Mouse (Mus musculus) CH12.LX (cell line): ENCODE results near the gene Pelo. TPM values are rescaled to one million over a fixed set of nuclear protein-coding genes. Genes with fewer than 3 reads are reported as not detected.
A peak's percentile ranks its signal among the peaks of the same experiment; 100 is the strongest.

Source experiments
- DNase-seq: peaks from one replicate; pipeline ENCODE4 v3.0.0-alpha.2; 2013; ENCODE audit errors: extremely low read depth
- H3K27ac ChIP-seq: 2 replicates; pipeline ENCODE4 v1.5.1; 2012; ENCODE audit warnings: low read depth, mild to moderate bottlenecking, control low read depth, moderate library complexity; ENCODE audit not compliant: insufficient read depth
- H3K27me3 ChIP-seq: replicated peaks from 2 replicates; pipeline ENCODE3; 2012; ENCODE audit warnings: inconsistent platforms
- H3K36me3 ChIP-seq, 2 experiments: replicated peaks in 1 of 2; 2 replicates each; pipeline versions ENCODE3 to v1.6.1; 2012; ENCODE audit warnings: inconsistent platforms in 1 of 2, low read length in 1 of 2, mild to moderate bottlenecking in 1 of 2, mixed read lengths in 1 of 2, moderate library complexity in 1 of 2; ENCODE audit not compliant: control insufficient read depth in 1 of 2, insufficient read depth in 1 of 2
- H3K4me1 ChIP-seq, 2 experiments: 2 replicates each; pipeline ENCODE4 v1.6.1; 2012; ENCODE audit warnings: inconsistent platforms in 1 of 2, moderate library complexity in 1 of 2; ENCODE audit not compliant: insufficient read depth in 2 of 2, control insufficient read depth in 1 of 2
- H3K4me2 ChIP-seq: 2 replicates; pipeline ENCODE4 v1.6.1; 2012; ENCODE audit warnings: low read depth, mild to moderate bottlenecking, control low read depth; ENCODE audit not compliant: poor library complexity, insufficient read depth, severe bottlenecking
- H3K4me3 ChIP-seq, 3 experiments: fragments of 150-350 bp in 1 of 3; sonication (generic) in 1 of 3; replicated peaks in 1 of 3; 2 replicates each; pipeline versions ENCODE3 to v1.5.1; 2011 to 2012; ENCODE audit warnings: low read depth in 2 of 3, low read length in 2 of 3, mild to moderate bottlenecking in 2 of 3, moderate library complexity in 2 of 3, control low read depth in 1 of 3, improper control_type of control experiment in 1 of 3, inconsistent platforms in 1 of 3, mixed read lengths in 1 of 3; ENCODE audit not compliant: poor library complexity in 1 of 3
- H3K79me2 ChIP-seq: replicated peaks from 2 replicates; pipeline ENCODE4 v1.6.1; 2012; ENCODE audit warnings: mild to moderate bottlenecking, moderate library complexity; ENCODE audit not compliant: control insufficient read depth, poor library complexity, insufficient read depth, severe bottlenecking; ENCODE audit errors: extremely low read depth
- H3K9ac ChIP-seq: 2 replicates; pipeline ENCODE4 v1.6.1; 2012; ENCODE audit warnings: low read depth, mild to moderate bottlenecking, control low read depth, moderate library complexity; ENCODE audit not compliant: insufficient read depth
- H3K9me3 ChIP-seq: replicated peaks from 2 replicates; pipeline ENCODE3; 2012; ENCODE audit warnings: low read length, inconsistent platforms, mixed read lengths
- E2F4 ChIP-seq: IDR thresholded peaks from 2 replicates; pipeline ENCODE4 v1.6.1; 2011; ENCODE audit warnings: low read depth, low read length, improper control_type of control experiment; ENCODE audit not compliant: insufficient replicate concordance
- ELF1 ChIP-seq: IDR thresholded peaks from 2 replicates; pipeline ENCODE4 v1.6.1; 2014; ENCODE audit warnings: low read depth, mild to moderate bottlenecking, inconsistent platforms, low read length, improper control_type of control experiment
- EP300 ChIP-seq: IDR thresholded peaks from 2 replicates; pipeline ENCODE4 v1.6.1; 2011; ENCODE audit warnings: low read length, improper control_type of control experiment
- ETS1 ChIP-seq: conservative IDR thresholded peaks from 2 replicates; pipeline ENCODE4 v1.6.1; 2012; ENCODE audit warnings: low read depth, mild to moderate bottlenecking, inconsistent platforms, low read length, improper control_type of control experiment, moderate library complexity
- HCFC1 ChIP-seq: IDR thresholded peaks from 2 replicates; pipeline ENCODE4 v1.6.1; 2012; ENCODE audit warnings: low read depth, mild to moderate bottlenecking, inconsistent platforms, low read length, improper control_type of control experiment
- JUN ChIP-seq: IDR thresholded peaks from 2 replicates; pipeline ENCODE4 v1.6.1; 2011; ENCODE audit warnings: low read depth, mild to moderate bottlenecking, low read length, improper control_type of control experiment, moderate library complexity; ENCODE audit not compliant: insufficient read depth
- KAT2A ChIP-seq: IDR thresholded peaks from 2 replicates; pipeline ENCODE4 v1.6.1; 2012; ENCODE audit warnings: low read length, improper control_type of control experiment, inconsistent platforms; ENCODE audit not compliant: insufficient replicate concordance
- MAFK ChIP-seq: IDR thresholded peaks from 2 replicates; pipeline ENCODE4 v1.6.1; 2011; ENCODE audit warnings: low read length, improper control_type of control experiment; ENCODE audit not compliant: insufficient replicate concordance
- PAX5 ChIP-seq: IDR thresholded peaks from 2 replicates; pipeline ENCODE4 v1.6.1; 2012; ENCODE audit warnings: low read length, inconsistent platforms, mixed read lengths
- RCOR1 ChIP-seq: conservative IDR thresholded peaks from 2 replicates; pipeline ENCODE4 v1.6.1; 2012; ENCODE audit warnings: low read depth, mild to moderate bottlenecking, inconsistent platforms, low read length, improper control_type of control experiment
- TBP ChIP-seq: conservative IDR thresholded peaks from 2 replicates; pipeline ENCODE4 v1.6.1; 2011; ENCODE audit warnings: low read depth, low read length, improper control_type of control experiment
- USF1 ChIP-seq: IDR thresholded peaks from 2 replicates; pipeline ENCODE4 v1.6.1; 2014; ENCODE audit warnings: low read depth, mild to moderate bottlenecking, inconsistent platforms, low read length, improper control_type of control experiment
- ZKSCAN1 ChIP-seq: IDR thresholded peaks from 2 replicates; pipeline ENCODE4 v1.6.1; 2012; ENCODE audit warnings: low read depth, inconsistent platforms, low read length, improper control_type of control experiment, borderline replicate concordance
- dilution Hi-C: fragments of 300-500 bp; cut with MboI; formaldehyde crosslinking; loops from 2 replicates; pipeline ENCODE4 v1.14.3; 2020; ENCODE audit warnings: low sequenced_read_pairs; ENCODE audit not compliant: extremely low pct_unique_long_range_greater_than_20kb, extremely low pct_ligation_motif_present
- in situ Hi-C: fragments of 300-500 bp; cut with MboI; formaldehyde crosslinking; loops from 3 replicates; pipeline ENCODE4 v1.14.3; 2019; ENCODE audit warnings: low sequenced_read_pairs, low pct_ligation_motif_present, low pct_unique_long_range_greater_than_20kb, mixed read lengths
- polyA plus RNA-seq: library from polyadenylated mRNA; unstranded; fragments of >175 nt; gene quantifications from 2 replicates; pipeline ENCODE4 v1.2.1, GENCODE M21; 2012; ENCODE audit warnings: low read depth; ENCODE audit not compliant: insufficient read length
- total RNA-seq, 2 experiments: library from RNA; depleted of rRNA; stranded (reverse); fragments of 300-350 nt in 1 of 2; fragments of >200 nt in 1 of 2; gene quantifications; 2 replicates each; pipeline ENCODE4 v1.2.3; 2012 to 2014

Gene Pelo
- total and polyA plus RNA-seq, 3 experiments = 18.9 to 46.0 (median 29.7) TPM

DNA sequence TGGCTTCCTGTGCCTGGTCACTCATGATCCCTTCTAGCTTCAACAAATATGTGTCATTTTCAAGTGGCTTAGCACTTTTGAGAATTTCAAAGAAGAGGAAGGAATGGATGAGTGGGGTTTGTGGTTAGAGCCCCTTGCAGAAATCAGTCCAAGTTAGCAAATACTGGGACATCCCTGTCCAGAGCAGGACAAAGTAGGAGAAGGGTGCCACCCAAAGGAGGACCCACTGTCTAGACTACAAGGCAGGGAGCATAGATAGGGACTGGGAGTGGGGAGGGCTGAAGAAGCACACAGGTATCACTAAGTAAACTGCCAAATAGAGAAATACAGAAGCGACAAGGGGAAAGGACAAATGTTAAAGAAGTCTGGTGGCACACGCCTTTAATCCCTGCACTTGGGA lies 12.8 kb upstream of the Pelo start:
- DNase-seq = no peak
- no peak overlapping the region for H3K9ac ChIP-seq
- dilution Hi-C loops = no loop called here
- peaks cover 5 to 7% of the 10 kb centered on the region in 2 experiments for H3K4me1 ChIP-seq
- H3K79me2 ChIP-seq = no peaks in the 10 kb centered on the region
- no peaks in the 10 kb centered on the region for H3K27me3 ChIP-seq
- H3K4me2 ChIP-seq = no peak overlapping the region
- no peaks in the 10 kb centered on the region for H3K36me3 ChIP-seq
- in situ Hi-C loops = no loop called here
- peaks cover 2% of the 10 kb centered on the region for H3K9me3 ChIP-seq
- no peak for TF ChIP-seq HCFC1
- TF ChIP-seq TBP = no peak
- no peak for TF ChIP-seq MAFK
- no peak for TF ChIP-seq ZKSCAN1
- TF ChIP-seq ELF1 = no peak
- TF ChIP-seq E2F4 = no peak
- TF ChIP-seq RCOR1 = no peak
- no peak for TF ChIP-seq KAT2A
- H3K27ac ChIP-seq = no peak overlapping the region
- no peak overlapping the region for H3K4me3 ChIP-seq

DNA sequence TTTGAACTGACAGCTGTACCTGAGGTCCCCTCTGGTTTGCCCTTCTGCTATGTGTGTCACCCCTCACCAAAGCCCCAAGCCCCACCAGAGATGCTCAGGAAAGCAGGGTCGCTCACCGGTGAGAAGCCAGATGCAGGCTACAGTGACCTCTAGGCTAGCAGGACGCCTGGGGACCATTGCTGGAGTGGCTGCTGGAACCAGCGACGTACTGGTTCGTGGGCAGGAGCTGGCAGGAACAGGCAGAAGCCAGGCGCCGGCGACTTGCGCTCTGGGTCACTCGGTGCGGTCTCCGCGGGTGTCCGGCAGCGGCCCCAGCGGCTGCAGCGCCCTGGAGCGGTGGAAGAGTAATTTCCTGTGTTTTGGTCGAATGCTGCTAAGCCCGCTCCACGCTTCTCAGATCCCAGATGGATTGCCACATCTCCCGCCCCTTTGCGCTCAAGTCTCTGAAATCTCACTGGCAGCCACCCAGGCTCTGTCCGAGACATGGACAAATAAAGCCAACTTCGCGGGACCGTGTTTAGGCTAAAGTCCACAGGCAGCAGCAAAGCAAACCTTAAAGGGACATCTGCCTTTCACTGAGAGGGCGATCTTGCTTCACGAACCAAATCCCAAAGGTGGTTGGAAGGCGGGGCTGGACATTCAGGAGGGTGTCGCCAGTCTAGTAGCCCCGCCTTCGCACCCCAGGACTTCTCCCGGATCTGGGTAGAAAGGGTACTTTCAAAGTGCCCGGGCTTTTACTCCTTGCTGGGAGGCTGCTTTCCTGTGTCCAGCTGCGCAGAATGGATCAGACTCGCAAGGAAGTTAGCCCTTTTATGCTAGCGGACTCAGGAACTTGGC lies 11.6 kb upstream of the Pelo start, which contains the start of the genes Gm49395 and Itga1:
Gm49395 (minus strand) TSS at position 567 of the 837 bp plus-strand sequence.
Itga1 (minus strand) TSS at position 610 of the 837 bp plus-strand sequence.
- in situ Hi-C loops (no loop called here), dilution Hi-C loops (no loop called here)
- H3K36me3 ChIP-seq = no peaks in the 10 kb centered on the region
- no peak within 1 kb of the TSS for H3K4me3 ChIP-seq
- no peak within 1 kb of the TSS for H3K27ac ChIP-seq
- peak within 1 kb of the TSS; percentile 21; the same call in 1 of the 2 replicates for H3K4me2 ChIP-seq
- no peaks in the 10 kb centered on the region for H3K27me3 ChIP-seq
- no peak for DNase-seq
- peaks cover 3 to 7% of the 10 kb centered on the region in 2 experiments; a peak in 3 of 4 replicates for H3K4me1 ChIP-seq
- peaks cover 2% of the 10 kb centered on the region for H3K9me3 ChIP-seq
- no peak for TF ChIP-seq KAT2A
- no peak for TF ChIP-seq EP300
- no peak for TF ChIP-seq PAX5
- TF ChIP-seq USF1 = no peak
- no peak for TF ChIP-seq RCOR1
- TF ChIP-seq ETS1 = no peak
- TF ChIP-seq JUN = no peak
- H3K79me2 ChIP-seq = no peaks in the 10 kb centered on the region
- H3K9ac ChIP-seq = no peak within 1 kb of the TSS
